Mouse (Mus musculus): ENCODE results near the gene Rpl36a. TPM values are rescaled to one million over a fixed set of nuclear protein-coding genes. Genes with fewer than 3 reads are reported as not detected.
A peak's percentile ranks its signal among the peaks of the same experiment; 100 is the strongest.

Rpl36a gene
- total RNA-seq, 4 experiments from 2014 or later: 153 to 265 (median 202) TPM

GRCm38 (mm10) chrX:134600659-134601379 lies 15.4 kb downstream of the Rpl36a start, which contains the start of the genes Gla and Hnrnph2:
TSS of gene Gla (minus strand) at chrX:134601125.
TSS of gene Hnrnph2 (plus strand) at chrX:134601179.
- DNase-seq: peak; percentile 89

DNA sequence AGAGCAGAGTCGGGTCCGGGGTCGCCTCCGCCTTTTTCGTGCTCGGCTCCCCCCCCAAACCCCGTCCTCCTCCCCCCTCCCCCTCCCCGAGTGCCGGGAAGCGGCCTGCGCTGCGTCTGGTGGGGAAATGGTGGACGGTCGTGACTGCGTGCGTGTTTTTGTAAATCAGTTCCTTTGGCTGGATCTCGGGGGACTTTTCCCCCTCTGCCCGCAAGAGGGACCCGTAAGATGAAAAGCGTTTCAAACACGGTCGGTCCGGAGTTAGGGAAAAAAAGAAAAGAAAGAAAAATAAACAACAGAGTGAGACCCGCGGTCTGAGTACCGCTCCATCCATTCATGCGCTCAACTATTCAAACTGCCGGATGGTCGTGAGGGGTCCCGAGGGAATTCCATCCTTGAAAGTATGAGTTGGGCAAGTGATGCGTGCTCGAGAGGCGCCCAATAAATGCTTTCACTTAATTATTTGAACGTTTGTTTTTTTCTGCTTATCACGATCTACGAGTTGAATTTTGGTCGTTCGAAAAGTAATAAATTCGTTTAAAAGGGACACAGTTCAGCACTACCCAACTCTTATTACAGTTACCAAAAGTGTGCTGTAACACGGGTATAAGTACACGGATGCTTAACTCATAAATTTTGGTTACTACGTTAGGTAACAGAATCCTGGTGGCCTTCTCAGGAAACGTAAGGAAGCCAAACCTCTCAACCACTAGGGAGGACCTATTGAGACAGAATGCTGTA lies 16.1 kb downstream of the Rpl36a start:
- no peak for DNase-seq

DNA sequence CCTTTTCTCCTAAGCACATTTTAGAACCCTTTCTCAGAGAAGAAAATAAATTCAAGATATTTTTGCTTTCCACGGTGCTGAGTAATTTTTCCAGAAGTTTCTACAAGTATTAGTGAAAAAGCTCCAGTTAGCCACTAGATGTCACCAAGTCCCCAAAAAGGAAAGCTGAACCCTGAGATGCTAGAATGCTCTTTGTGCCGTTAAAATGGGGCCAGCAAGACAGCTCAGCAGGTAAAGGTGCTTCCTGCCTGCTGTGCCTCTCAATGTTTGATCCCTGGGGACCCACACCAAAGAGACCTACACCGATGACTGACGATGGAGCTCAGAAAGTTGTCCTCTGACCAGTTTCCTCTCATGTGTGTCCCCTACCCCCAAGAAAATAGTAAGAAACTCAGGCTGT lies 24.0 kb downstream of the Rpl36a start:
- no peak for DNase-seq

- DNase-seq: no peak
These were observed 25.5 kb downstream of the Rpl36a start for GRCm38 (mm10) chrX:134610984-134611383.

DNA sequence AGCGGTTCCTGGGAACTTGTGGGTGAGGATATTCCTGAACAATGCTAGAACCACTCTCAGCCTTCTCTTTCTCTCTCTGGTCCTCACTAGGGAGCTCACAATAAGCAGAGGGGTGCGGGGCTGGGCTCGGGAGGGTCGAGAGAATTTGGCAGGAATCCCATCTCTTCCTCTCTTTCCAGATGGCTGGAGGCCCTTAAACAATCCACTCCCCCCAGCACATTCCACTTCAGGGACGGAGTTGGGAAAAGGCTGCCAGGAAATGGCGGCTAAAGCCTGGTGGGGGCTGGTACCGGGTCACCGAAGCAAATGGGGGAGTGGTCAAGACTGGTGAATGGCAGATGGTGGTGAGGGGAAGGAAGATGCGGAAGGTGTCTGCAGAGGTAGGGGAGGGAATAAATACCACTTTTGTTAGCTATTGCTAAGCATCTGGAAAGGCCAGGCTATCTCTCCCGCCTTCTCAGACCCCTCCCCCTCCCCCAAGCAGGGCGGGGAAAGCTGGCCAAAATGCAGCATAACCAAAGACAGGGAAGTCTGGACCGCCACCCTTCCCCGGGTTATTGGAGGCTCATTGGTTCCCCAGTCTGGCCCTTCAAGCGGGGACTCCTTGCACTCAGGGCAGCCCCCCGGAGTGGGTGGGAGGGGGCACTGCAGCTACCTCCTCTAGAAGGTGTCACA lies 27.0 kb downstream of the Rpl36a start:
- peak; percentile 20 for DNase-seq

DNA sequence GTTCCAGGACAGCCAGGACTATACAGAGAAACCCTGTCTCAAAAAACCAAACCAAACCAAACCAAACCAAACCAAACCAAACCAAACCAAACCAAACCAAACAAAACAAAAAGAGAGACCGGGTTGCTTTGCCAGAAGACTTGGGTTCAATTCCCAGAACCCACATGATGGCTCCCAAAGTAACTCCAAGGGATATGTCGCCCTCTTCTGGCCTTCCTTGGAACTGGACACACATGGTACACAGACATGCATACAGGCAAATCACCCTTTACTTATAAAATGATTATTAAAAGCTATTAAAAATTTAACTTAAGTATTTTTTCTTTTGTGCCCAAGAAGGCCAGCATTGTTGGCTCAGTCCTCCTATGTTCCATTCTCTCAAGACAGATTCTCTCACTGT lies 28.9 kb downstream of the Rpl36a start:
- DNase-seq: no peak

GRCm38 (mm10) chrX:134619695-134620094 lies 34.2 kb downstream of the Rpl36a start:
- no peak for DNase-seq

GRCm38 (mm10) chrX:134620254-134620865 lies 34.9 kb downstream of the Rpl36a start:
- DNase-seq: no peak

DNA sequence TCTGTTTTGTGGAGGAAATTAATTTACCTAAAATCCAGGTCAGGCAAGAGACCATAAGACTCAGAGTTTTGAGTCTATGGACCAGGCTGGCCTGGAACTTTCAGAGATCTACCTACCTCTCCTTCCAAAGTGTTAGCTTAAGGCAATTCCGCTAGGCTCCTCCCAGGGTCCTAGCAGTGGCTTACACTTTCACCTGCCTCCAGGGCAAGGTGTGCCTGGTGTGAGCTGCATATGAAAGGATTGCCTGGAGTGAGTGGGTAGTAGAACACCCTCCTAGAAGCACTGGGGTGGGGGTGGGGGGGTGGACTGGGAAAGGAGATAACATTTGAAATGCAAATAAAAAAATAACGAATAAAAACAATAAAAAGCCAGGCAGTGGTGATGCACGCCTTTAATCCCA lies 36.2 kb downstream of the Rpl36a start:
- no peak for DNase-seq

DNA sequence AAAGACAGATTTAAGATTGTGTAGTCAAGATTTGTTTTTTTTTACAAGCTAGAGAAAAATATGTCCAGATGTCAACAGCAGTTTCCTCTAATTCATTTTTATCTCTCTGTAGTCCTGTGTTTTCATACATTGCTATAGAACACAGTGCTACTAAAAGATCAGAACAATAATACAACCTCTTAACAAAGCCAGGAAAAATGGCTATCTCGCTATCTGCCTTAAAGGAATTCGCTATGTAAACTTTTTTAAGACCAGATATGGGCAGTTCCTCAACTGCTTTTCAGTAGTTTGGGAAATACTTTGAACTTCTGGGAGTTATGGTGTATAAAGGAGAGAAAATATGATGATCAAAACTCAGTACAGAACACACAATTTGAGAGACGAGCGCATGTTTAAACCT lies 37.9 kb downstream of the Rpl36a start:
- no peak for DNase-seq

DNA sequence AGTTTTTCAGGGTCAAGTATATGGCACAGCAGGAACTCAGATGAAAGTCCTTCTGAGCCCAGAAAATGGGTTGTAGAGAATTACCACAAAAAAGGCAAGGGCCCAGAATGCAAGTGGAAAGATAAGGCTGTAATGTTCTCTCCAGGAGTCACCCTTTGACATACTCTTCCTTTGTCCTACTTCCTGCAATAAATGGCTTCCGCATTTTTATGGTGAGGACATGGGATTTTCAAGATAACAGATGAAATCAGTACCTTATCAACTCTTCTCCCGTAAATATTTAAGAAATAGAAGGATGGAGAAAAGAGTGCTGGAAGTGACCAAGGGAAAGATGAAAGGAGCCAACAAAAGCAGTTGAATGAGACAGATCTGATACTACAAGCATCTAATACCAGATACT lies 42.7 kb downstream of the Rpl36a start:
- no peak for DNase-seq

GRCm38 (mm10) chrX:134632710-134633109 lies 47.3 kb downstream of the Rpl36a start:
- DNase-seq: no peak

GRCm38 (mm10) chrX:134635111-134635510 lies 49.7 kb downstream of the Rpl36a start:
- DNase-seq: no peak

- DNase-seq: no peak
These were observed 50.4 kb downstream of the Rpl36a start for GRCm38 (mm10) chrX:134635860-134636259.

Other genes starting within 250 kb of the Rpl36a start
- under 1 TPM; 0.29 to 0.52 (median 0.50) TPM for gene Drp2, start 181.1 kb upstream of the Rpl36a start, total RNA-seq (2022)
- gene Taf7l, start 109.2 kb upstream of the Rpl36a start, total RNA-seq (2022): not detected
- 10 to 100 TPM; 21.2 to 35.3 (median 30.4) TPM for gene Timm8a1, start 43.8 kb upstream of the Rpl36a start, total RNA-seq (2022)
- gene Btk, start 2.1 kb upstream of the Rpl36a start, total RNA-seq (2022): 1 to 10 TPM; 1.5 to 3.4 (median 1.8) TPM
- gene Gla, start 15.5 kb downstream of the Rpl36a start, total RNA-seq (2022): 10 to 100 TPM; 13.5 to 20.7 (median 14.0) TPM
- gene Hnrnph2, start 15.5 kb downstream of the Rpl36a start, total RNA-seq (2022): 100 to 1,000 TPM in 3 of 4 experiments, 10 to 100 TPM in 1; 97.9 to 112 (median 105) TPM
- 10 to 100 TPM in 2 of 4 experiments, 1 to 10 TPM in 2; 9.2 to 13.7 (median 10.2) TPM for gene Armcx4, start 100.9 kb downstream of the Rpl36a start, total RNA-seq (2022)
- 10 to 100 TPM; 17.2 to 33.8 (median 26.0) TPM for gene Armcx1, start 132.3 kb downstream of the Rpl36a start, total RNA-seq (2022)
- 10 to 100 TPM in 2 of 4 experiments, 1 to 10 TPM in 2; 6.5 to 22.8 (median 13.3) TPM for gene Armcx6, start 165.8 kb downstream of the Rpl36a start, total RNA-seq (2022)
- 10 to 100 TPM; 38.0 to 63.9 (median 49.2) TPM for gene Armcx3, start 170.9 kb downstream of the Rpl36a start, total RNA-seq (2022)
- 10 to 100 TPM; 33.8 to 79.3 (median 51.0) TPM for gene Armcx2, start 223.6 kb downstream of the Rpl36a start, total RNA-seq (2022)

All from adrenal gland, adult 8-10 months (tissue).